Mouse (Mus musculus): ENCODE measurements at regions not wholly inside any gene's neighbourhood (a gene's known extent, or its start where the extent isn't known, plus 50 kb on each side); places are given as distances from the start of the nearest gene placed in this dataset.

- no peak for TF ChIP-seq CTCF (IDR thresholded peaks at IDR 0.05; ENCODE audit: borderline replicate concordance, insufficient read depth, low read depth, low read length)
- TF ChIP-seq POLR2A (IDR thresholded peaks at IDR 0.05; ENCODE audit: borderline replicate concordance, insufficient read depth, low read length): no peak
Observed at GRCm38 (mm10) chr9:61175381-61175780, 196.8 kb upstream of the Tle3 start.

Data from cerebellum, adult 2 months (tissue).